Mouse (Mus musculus): ENCODE results near the gene Stn1. TPM values are rescaled to one million over a fixed set of nuclear protein-coding genes. Genes with fewer than 3 reads are reported as not detected.

The Stn1 gene
- total RNA-seq, 2 experiments from 2014 or later = 8.8 to 9.3 TPM

DNA sequence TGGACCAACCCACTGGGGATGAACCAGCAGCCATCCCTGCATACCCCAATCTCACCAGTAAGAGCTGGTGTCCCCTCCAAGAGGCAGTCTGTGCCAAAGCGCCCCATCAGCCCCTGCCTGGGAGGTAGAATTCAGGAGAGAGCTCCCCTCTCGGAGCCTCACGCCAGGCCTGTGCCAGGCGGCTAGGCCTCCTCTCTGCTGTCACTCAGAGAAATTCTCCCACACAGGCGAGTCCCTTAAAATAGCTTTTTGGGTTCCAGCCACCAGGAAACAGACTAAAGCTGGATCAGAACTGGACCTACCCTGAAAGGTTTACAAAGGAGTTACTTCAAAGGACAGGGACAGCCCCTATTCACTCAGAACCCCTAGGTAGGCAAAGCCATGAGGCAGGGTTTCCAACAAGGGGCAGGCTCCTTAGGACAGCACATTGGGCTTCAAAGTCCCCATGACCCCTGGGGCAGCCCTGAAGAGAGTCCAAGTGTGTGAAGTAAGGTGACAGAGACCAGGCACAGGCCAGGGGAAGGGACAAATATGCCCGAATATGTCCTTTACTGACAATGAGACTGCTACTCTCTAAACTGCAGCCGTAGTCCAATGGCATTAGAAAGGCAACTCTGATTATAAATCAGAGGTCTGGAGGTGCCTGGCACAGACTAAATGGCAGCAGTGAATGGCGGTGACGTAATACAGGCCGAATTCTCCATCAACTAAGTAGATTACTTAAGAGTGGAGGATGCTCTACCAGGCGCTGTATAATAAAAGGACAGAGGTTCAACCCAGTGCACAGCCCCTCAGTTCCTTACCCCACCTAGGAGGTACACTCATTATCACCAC is 82.9 kb downstream of the Stn1 start:
- DNase-seq (ENCODE audit: low spot score in 2 of 2) = no peak

DNA sequence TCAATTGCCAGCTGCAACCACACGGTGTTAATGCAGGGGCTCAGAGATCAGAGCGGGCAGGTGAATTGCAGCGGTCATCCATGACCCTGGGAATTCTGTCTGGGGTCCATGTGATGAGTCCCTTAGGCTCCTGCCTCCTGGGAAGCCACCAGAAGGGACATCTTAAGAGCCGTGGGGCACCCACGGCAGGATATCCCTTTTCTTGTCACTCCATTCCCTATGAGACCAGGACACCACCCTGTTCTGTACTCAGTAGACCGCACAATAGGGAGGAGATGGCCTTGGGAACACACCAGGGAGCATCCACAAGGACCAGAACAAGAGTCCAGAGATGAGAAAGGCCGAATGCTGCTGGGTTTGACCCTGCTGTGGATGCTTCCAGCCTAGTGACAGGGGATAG is 84.0 kb downstream of the Stn1 start:
- no peak for DNase-seq (ENCODE audit: low spot score in 2 of 2)

DNA sequence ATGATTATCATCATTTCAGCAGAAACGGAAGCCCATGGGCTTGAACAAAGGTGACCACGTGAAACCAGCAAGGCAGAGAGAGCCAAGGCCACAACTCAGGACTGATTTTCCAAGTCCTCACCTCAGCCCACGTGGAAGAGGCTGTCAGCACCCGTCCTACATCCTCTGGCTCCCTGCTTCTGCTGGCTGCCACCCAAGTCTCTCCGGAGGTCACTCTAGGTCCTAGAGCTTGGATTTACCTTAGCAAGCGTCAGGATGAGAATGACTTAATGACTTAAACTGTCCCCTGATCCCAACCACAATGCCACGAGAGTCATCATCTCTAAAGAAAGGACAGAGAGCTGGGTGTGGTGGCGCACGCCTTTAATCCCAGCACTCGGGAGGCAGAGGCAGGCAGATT is 84.6 kb downstream of the Stn1 start:
- DNase-seq (ENCODE audit: low spot score in 2 of 2) = no peak

DNA sequence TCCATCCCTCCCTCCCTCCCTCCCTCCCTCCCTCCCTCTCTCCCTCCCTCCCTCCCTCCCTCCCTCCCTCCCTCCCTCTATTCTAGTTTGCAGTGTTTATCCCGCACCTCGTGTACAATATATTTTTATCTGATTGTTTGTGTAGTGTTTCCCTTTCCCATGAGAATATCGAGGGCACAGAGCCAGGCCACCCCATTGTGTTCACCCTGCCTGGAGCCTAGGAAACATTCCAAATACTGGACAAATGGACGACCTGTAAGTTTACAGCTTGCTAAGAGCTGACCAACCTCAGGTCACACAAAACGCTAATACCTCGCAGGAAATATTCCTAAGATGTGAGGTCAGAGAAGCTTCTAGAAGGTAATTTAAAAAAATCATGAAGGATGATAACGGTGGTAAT is 85.1 kb downstream of the Stn1 start:
- DNase-seq (ENCODE audit: low spot score in 2 of 2) = no peak

DNA sequence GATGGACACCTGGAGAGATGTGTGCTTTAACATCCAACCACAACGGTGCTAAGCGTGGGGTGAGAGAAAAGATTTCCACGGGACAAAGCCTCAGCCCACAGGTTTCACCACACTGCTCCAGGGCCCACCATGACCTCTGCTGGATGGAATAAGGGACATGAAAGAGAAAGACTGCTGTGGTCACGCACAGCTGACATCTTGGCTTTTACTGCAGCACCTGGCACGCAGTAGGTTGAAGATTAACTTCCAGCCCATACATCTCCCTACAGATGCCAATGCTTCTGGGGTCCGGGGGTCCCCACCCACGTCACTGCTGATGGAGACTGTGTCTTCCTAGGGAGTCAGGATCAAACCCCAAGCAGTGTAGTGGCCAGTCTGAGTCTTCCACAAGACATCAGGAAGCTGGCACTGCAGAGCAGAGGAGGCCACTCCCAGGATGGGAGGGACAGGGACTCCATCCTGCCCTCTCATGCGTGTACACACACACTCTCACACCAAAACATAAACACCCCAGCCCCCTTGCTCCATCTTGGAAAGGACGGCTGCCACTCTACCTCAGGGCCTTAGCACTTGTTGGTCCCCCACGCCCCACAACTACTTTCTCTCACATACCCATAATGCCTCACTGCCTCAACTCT is 85.7 kb downstream of the Stn1 start:
- no peak for DNase-seq (ENCODE audit: low spot score in 2 of 2)

Other genes with a start within 250 kb of the Stn1 start
- gene Sh3pxd2a, start 73.1 kb downstream of the Stn1 start, total RNA-seq (2021) = 100 to 1,000 TPM in 1 of 2 experiments, 10 to 100 TPM in 1; 55.1 to 103 TPM
- gene Slk, start 42.2 kb upstream of the Stn1 start, total RNA-seq (2021) = 10 to 100 TPM; 30.2 to 36.4 TPM
- not detected for gene Col17a1, start 154.6 kb upstream of the Stn1 start, total RNA-seq (2021)
- 10 to 100 TPM; 66.8 to 84.5 TPM for gene Sfr1, start 194.2 kb upstream of the Stn1 start, total RNA-seq (2021)